Mouse (Mus musculus) left cerebral cortex, postnatal 36 days (tissue): ENCODE results near the gene Npm3. TPM values are rescaled to one million over a fixed set of nuclear protein-coding genes. Genes with fewer than 3 reads are reported as not detected.

Experiments
- DNase-seq, 2 experiments: peaks; one replicate each; pipeline ENCODE4 v3.0.0; 2021 to 2022; ENCODE audit warnings: low spot score in 2 of 2, mixed read lengths in 1 of 2
- intact Hi-C: fragments of 180-260 bp; cut with DNase I; formaldehyde crosslinking; loops from one replicate; pipeline ENCODE4 v1.15.1; 2025
- total RNA-seq, 2 experiments: library from RNA; stranded (reverse); gene quantifications; 2 replicates each; pipeline ENCODE4 v1.2.3; 2021

Npm3 gene
- 1 to 10 TPM; 5.4 to 5.8 TPM for total RNA-seq

- intact Hi-C loops, result loop anchor here (2.0 to 5.0 kb wide), 2 partner anchors 175 to 527 kb away; no protein-coding TSS in a partner anchor
- DNase-seq, result peak; percentile 74 to 75
These were observed at the start of gene Npm3 for GRCm38 (mm10) chr19:45749243-45750043. Gene Npm3, minus strand, starts transcription at chr19:45749591.

GRCm38 (mm10) chr19:45796879-45797278 is 47.5 kb upstream of the Npm3 start:
- intact Hi-C loops, result no loop called here
- no peak for DNase-seq

- no peak for DNase-seq
- intact Hi-C loops, result no loop called here
These were observed 46.7 kb upstream of the Npm3 start for GRCm38 (mm10) chr19:45796061-45796556.

GRCm38 (mm10) chr19:45795406-45795944 is 46.1 kb upstream of the Npm3 start:
- no peak for DNase-seq
- intact Hi-C loops, result no loop called here

GRCm38 (mm10) chr19:45794718-45795117 is 45.3 kb upstream of the Npm3 start:
- DNase-seq, result no peak
- intact Hi-C loops, result no loop called here

GRCm38 (mm10) chr19:45792404-45792803 is 43.0 kb upstream of the Npm3 start:
- intact Hi-C loops, result no loop called here
- no peak for DNase-seq

- intact Hi-C loops, result no loop called here
- no peak for DNase-seq
These were observed 40.8 kb upstream of the Npm3 start for GRCm38 (mm10) chr19:45789888-45790874.

GRCm38 (mm10) chr19:45789365-45789764 is 40.0 kb upstream of the Npm3 start:
- intact Hi-C loops, result no loop called here
- DNase-seq, result no peak

- no peak for DNase-seq
- intact Hi-C loops, result no loop called here
These were observed 38.9 kb upstream of the Npm3 start for GRCm38 (mm10) chr19:45788337-45788736.

- no peak for DNase-seq
- intact Hi-C loops, result no loop called here
These were observed 38.1 kb upstream of the Npm3 start for GRCm38 (mm10) chr19:45787450-45787849.

- DNase-seq, result no peak
- intact Hi-C loops, result no loop called here
These were observed 36.1 kb upstream of the Npm3 start for GRCm38 (mm10) chr19:45785470-45785869.

GRCm38 (mm10) chr19:45783933-45784576 is 34.7 kb upstream of the Npm3 start:
- intact Hi-C loops, result no loop called here
- DNase-seq, result no peak

- DNase-seq, result peak; percentile 98 to 99
- intact Hi-C loops, result no loop called here
These were observed 34.0 kb upstream of the Npm3 start, which contains the start of gene Mgea5 for GRCm38 (mm10) chr19:45783181-45783932. Gene Mgea5, minus strand, starts transcription at chr19:45783837.

- DNase-seq, result peak; percentile 58 to 59
- intact Hi-C loops, result no loop called here
These were observed 33.1 kb upstream of the Npm3 start for GRCm38 (mm10) chr19:45782315-45783001.

GRCm38 (mm10) chr19:45781676-45782075 is 32.3 kb upstream of the Npm3 start:
- intact Hi-C loops, result no loop called here
- DNase-seq, result no peak

GRCm38 (mm10) chr19:45780350-45780915 is 31.0 kb upstream of the Npm3 start:
- intact Hi-C loops, result no loop called here
- no peak for DNase-seq

- DNase-seq, result peak; percentile 23 to 27
- intact Hi-C loops, result no loop called here
These were observed 26.1 kb upstream of the Npm3 start for GRCm38 (mm10) chr19:45775486-45775885.

- no peak for DNase-seq
- intact Hi-C loops, result no loop called here
These were observed 22.1 kb upstream of the Npm3 start for GRCm38 (mm10) chr19:45771501-45771900.
